Mouse (Mus musculus) urinary bladder, postnatal 36 days (tissue): ENCODE data around the gene Slc24a4.

ENCODE experiments used
- DNase-seq, 2 experiments: peaks; one replicate each; pipeline ENCODE4 v3.0.0; 2022; ENCODE audit warnings: low spot score in 2 of 2, mixed read lengths in 1 of 2

Gene Slc24a4

GRCm38 (mm10) chr12:102128081-102128790, at the start of gene Slc24a4:
Gene Slc24a4, plus strand, starts transcription at chr12:102128733.
- DNase-seq = no peak

GRCm38 (mm10) chr12:102082648-102083425, 45.7 kb upstream of the Slc24a4 start:
- no peak for DNase-seq

GRCm38 (mm10) chr12:102090535-102090934, 38.0 kb upstream of the Slc24a4 start:
- DNase-seq = no peak

- DNase-seq = no peak
These were observed 36.0 kb upstream of the Slc24a4 start for GRCm38 (mm10) chr12:102092342-102093094.

GRCm38 (mm10) chr12:102105990-102106389, 22.5 kb upstream of the Slc24a4 start:
- DNase-seq = no peak

GRCm38 (mm10) chr12:102108851-102109250, 19.7 kb upstream of the Slc24a4 start:
- DNase-seq = no peak

- DNase-seq = no peak
These were observed 16.0 kb upstream of the Slc24a4 start for GRCm38 (mm10) chr12:102112491-102112890.

- no peak for DNase-seq
These were observed 15.6 kb upstream of the Slc24a4 start for GRCm38 (mm10) chr12:102112901-102113300.

GRCm38 (mm10) chr12:102113391-102113790, 15.1 kb upstream of the Slc24a4 start:
- no peak for DNase-seq

- DNase-seq = no peak
These were observed 12.0 kb upstream of the Slc24a4 start for GRCm38 (mm10) chr12:102116580-102116979.

- DNase-seq = no peak
These were observed 10.5 kb upstream of the Slc24a4 start for GRCm38 (mm10) chr12:102118014-102118413.

GRCm38 (mm10) chr12:102127601-102128000, 932 bp upstream of the Slc24a4 start:
- no peak for DNase-seq

- peak; percentile 8 to 17 for DNase-seq
These were observed 416 bp downstream of the Slc24a4 start for GRCm38 (mm10) chr12:102128791-102129507.

GRCm38 (mm10) chr12:102129508-102130030, 1.0 kb downstream of the Slc24a4 start:
- no peak for DNase-seq

- DNase-seq = no peak
These were observed 11.2 kb downstream of the Slc24a4 start for GRCm38 (mm10) chr12:102139710-102140109.

GRCm38 (mm10) chr12:102141330-102141729, 12.8 kb downstream of the Slc24a4 start:
- DNase-seq = no peak

GRCm38 (mm10) chr12:102147678-102148077, 19.1 kb downstream of the Slc24a4 start:
- DNase-seq = no peak

- no peak for DNase-seq
These were observed 20.2 kb downstream of the Slc24a4 start for GRCm38 (mm10) chr12:102148746-102149145.

GRCm38 (mm10) chr12:102151185-102151584, 22.7 kb downstream of the Slc24a4 start:
- no peak for DNase-seq

- DNase-seq = no peak
These were observed 25.3 kb downstream of the Slc24a4 start for GRCm38 (mm10) chr12:102153796-102154195.

- DNase-seq = no peak
These were observed 26.3 kb downstream of the Slc24a4 start for GRCm38 (mm10) chr12:102154815-102155214.
